Mouse (Mus musculus): ENCODE data around the gene Aspn.
A peak's percentile ranks its signal among the peaks of the same experiment; 100 is the strongest.
"Not testable (repeated sequence)": the region's sequence is repeated elsewhere in the genome, so short reads cannot be mapped to it uniquely, and the experiment has no call there.

The Aspn gene

DNA sequence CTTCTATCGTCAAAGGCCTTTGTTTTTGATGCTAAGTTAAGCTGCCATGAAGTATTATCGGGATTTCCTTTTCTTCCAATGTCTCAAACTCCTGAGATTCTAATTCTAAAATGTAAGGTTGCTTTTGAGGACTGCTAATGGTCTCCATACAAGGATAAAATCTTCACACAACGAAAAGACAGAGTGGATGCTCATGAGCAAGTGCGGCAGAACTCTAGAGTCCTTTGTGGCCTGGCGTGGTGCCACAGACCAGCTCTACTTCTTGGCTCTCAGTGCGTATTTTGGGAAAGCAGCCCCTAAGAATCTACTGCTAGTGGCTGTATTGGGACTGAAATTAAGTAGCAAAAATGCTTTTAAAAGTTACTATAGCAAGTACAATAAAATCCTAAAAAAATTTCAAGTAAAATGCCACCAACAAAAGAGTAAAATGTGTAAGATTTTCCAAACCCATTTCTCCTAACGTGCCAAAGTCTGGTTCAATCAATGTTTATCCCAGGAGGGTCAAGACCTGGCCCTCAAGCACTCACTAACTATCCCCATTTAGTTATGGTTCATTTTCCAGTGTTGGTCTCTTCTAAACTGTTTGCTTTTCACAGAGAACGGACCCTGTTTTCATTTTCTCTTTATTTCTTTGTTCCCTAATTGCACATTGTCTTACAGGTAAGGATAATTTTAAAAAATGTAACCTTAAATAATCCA, 40.2 kb downstream of the Aspn start:
- peak; percentile 17 for DNase-seq

DNA sequence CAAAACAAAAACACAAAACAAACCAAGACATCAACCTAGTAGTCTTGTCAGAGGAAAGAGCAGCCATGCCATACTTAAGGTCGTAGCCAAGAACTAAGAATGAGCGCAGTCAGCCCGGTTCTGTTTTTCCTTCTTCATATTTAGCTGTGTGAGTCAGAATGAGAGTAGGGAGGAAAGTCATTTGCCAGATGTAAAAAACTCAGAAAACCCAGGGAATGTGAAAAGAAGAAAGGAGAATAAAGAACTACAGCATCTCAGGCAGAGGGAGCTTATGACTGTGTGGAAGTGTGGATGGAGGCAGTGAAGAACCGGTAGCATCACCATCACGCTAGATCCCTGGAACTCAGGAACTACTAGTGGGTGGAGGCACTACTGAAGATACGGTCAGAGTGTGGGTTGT, 41.8 kb downstream of the Aspn start:
- DNase-seq: no peak

DNA sequence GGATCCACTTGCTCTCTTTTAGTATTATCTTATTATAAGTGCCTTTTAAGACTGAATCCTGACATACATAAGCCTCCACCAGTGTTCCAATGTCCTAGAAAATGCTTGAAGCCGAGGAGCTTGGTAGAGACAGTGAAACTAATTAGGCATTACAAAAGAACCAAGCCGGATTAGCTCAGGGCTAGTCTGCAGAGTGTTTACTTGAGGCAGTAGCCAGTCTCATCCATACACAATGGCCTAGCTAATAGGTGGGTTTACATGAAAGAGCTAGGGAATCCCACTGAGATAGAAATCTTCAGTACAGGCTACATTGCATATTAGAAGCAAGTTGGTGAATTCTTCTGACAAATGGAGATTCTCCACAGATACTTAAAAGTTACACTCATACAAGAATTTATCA, 58.3 kb downstream of the Aspn start:
- DNase-seq: not testable (repeated sequence)

DNA sequence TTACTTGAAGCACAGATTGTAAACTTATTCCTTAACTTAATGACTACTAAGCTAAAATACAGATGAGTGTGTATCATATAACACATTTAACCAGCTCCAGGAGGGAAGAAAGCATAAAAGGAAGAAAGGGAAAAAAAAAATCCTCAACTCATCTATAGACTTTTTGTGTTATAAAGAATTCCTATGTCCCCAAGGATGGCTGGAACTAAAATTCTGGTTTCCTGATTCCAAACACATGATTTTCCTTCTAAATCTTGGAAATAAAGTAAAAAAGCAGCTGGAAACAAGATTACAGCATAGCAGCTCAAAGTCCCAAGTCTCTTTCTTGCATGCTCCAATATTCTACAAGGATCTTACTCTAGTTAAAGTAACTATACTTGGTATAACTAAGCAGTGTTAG, 59.4 kb downstream of the Aspn start:
- DNase-seq: no peak

DNA sequence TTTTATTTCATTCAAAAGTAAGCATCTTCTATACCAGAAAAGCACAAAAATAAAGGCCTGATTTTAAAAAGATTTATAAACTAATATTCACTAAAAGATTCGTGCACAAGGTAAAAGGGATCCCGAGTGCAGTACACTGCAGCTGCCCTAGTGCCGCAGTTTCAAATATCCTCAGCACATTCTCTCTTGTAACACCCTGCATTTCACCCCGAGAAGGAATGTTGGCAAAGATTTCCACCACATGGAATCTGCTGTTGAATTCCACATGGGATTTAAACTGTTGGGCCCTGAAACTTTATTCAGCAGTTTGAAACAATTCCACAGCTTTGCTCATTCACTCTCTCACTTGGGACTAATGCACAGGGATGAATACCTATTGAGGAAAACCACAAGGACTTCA, 63.5 kb downstream of the Aspn start, which contains the start of gene Ogn:
Gene Ogn (plus strand): TSS at position 333 of the 400 bp plus-strand sequence.
- DNase-seq: peak; percentile 72

DNA sequence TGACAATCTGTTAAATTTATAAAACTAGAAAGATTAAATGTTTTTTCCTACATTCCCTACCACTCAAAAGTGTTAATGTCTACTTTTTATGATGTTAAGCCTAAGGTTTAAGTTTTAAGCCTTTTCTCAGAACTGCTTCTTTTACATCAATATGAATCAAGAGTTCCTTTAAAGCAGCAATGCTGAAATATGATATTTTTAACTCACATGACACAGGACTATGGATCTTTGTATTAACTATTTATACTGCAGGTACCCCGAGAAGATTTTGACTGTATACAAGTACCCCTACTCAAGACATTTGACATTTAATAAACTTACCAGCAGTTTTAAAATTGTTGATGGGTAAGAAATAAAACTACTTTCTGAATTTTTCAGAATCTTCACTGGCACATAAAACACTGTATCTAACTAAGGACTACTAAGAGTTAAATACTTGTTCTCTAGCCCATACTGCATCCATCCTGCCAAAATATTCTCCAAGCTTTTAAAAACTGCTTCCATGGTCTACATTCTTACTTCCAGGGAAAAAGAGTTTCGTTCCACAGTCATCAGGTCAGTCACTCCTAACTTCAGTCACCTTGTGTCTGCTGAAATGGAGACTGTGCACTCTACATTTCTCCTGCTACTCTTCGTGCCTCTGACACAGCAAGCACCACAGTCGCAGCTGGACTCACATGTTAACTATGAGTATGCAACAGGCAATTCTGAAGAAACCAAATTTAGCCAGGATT, 64.5 kb downstream of the Aspn start:
- DNase-seq: no peak

DNA sequence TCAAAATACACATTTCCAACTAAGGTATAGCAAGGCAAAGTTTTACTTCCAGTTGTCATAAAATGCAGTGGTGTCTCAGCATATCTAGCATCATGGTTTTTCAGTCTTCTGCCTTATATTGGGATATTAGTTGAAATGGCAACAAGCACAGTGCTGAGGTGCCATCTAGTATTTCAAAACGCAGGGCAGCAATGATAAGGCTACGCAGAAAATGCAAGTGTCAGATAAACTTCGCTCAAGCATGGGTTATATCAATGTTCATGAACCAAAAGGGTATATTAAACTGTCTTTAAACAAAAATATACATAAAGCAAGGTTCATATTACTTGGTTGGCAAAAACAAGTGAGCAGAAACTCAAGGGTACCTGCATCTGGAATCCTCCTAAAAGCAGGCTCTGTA, 72.8 kb downstream of the Aspn start:
- DNase-seq: no peak
